Mouse (Mus musculus) forebrain, postnatal 0 days (tissue): Measurements from ENCODE around the gene Wdr37. TPM values are rescaled to one million over a fixed set of nuclear protein-coding genes. Genes with fewer than 3 reads are reported as not detected.
A peak's percentile ranks its signal among the peaks of the same experiment; 100 is the strongest.

Source experiments
- ATAC-seq: fragments of 200-750 bp; cut with Nextera tagmentation; 2 replicates; pipeline ENCODE4 v1.8.0; 2017; ENCODE audit warnings: mild to moderate bottlenecking, moderate library complexity
- DNase-seq: peaks from one replicate; pipeline ENCODE4 v3.0.0-alpha.2; 2015
- H3K27ac ChIP-seq: fragments of 300-500 bp; sonication (generic); 2 replicates; pipeline ENCODE4 v1.5.1; 2014; ENCODE audit warnings: low read depth, mild to moderate bottlenecking, antibody characterized with exemption, low read length, moderate library complexity, mixed read lengths
- H3K27me3 ChIP-seq: fragments of 300-500 bp; sonication (generic); 2 replicates; pipeline ENCODE4 v1.6.1; 2014; ENCODE audit warnings: mild to moderate bottlenecking, low read length, mixed read lengths; ENCODE audit not compliant: insufficient read depth
- H3K36me3 ChIP-seq: fragments of 300-500 bp; sonication (generic); 2 replicates; pipeline ENCODE4 v1.6.1; 2014; ENCODE audit warnings: mild to moderate bottlenecking, moderate library complexity; ENCODE audit not compliant: insufficient read depth
- H3K4me1 ChIP-seq: fragments of 300-500 bp; sonication (generic); 2 replicates; pipeline ENCODE4 v1.6.1; 2014; ENCODE audit warnings: antibody characterized with exemption; ENCODE audit not compliant: insufficient read depth
- H3K4me2 ChIP-seq: fragments of 300-500 bp; sonication (generic); 2 replicates; pipeline ENCODE4 v1.6.1; 2014; ENCODE audit warnings: low read depth, mild to moderate bottlenecking, moderate library complexity
- H3K4me3 ChIP-seq: fragments of 300-500 bp; sonication (generic); 2 replicates; pipeline ENCODE4 v1.5.1; 2014; ENCODE audit warnings: low read depth, low read length, mixed read lengths
- H3K9ac ChIP-seq: fragments of 300-500 bp; sonication (generic); 2 replicates; pipeline ENCODE4 v1.6.1; 2014; ENCODE audit warnings: mild to moderate bottlenecking
- H3K9me3 ChIP-seq: fragments of 300-500 bp; sonication (generic); 2 replicates; pipeline ENCODE4 v1.6.1; 2016; ENCODE audit warnings: low read length
- CTCF ChIP-seq: sonication (generic); IDR thresholded peaks from 2 replicates; pipeline ENCODE4 v1.5.1; 2016; ENCODE audit warnings: antibody characterized with exemption, control low read depth, low read depth
- WGBS: fragments of 180-500 bp; shearing (Covaris S2); extraction: QIAGEN DNeasy Blood & Tissue Kit; methylation state at CpG from one replicate; pipeline ENCODE4 v1.1.7; 2014; 5-methylcytosine and 5-hydroxymethylcytosine counted together
- polyA plus RNA-seq: library from polyadenylated mRNA; unstranded; fragments of >200 nt; fragmentation: Nextera tagmentation; extraction: Ambion mirVana; gene quantifications from 2 replicates; pipeline ENCODE4 v1.2.1, GENCODE M21; 2015
- total RNA-seq: library from RNA; depleted of rRNA; stranded (reverse); fragments of >200 nt; gene quantifications from 2 replicates; pipeline ENCODE4 v1.2.3, GENCODE M21; 2014

The Wdr37 gene
- total and polyA plus RNA-seq, 2 experiments from 2014 or later, result 32.5 to 75.9 TPM

DNA sequence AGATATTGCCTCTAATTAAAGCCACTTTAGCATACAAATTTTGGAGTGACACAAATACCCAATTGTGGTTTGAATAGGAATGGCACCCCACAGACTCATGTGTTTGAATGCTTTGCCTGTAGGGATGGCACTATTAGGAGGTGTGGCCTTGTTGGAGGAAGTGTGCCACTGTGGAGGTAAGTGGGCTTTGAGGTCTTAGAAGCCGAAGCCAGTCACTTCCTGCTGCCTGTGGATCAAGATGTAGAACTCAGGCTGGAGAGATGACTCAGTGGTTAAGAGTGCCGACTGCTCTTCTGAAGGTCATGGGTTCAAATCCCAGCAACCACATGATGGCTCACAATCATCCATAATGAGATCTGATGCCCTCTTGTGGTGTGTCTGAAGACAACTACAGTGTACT is 30.8 kb downstream of the Wdr37 start:
- ATAC-seq (no peak), DNase-seq (no peak)
- H3K9ac ChIP-seq, result no peak overlapping the region
- no peaks in the 10 kb centered on the region for H3K9me3 ChIP-seq
- H3K4me1 ChIP-seq, result no peaks in the 10 kb centered on the region
- TF ChIP-seq CTCF, result no peak
- no peaks in the 10 kb centered on the region for H3K27me3 ChIP-seq
- 97% methylated on average over 2 of the region's 2 CpGs for WGBS
- H3K27ac ChIP-seq, result no peak overlapping the region
- H3K4me2 ChIP-seq, result no peak overlapping the region
- peaks cover 52% of the 10 kb centered on the region for H3K36me3 ChIP-seq
- no peak overlapping the region for H3K4me3 ChIP-seq

DNA sequence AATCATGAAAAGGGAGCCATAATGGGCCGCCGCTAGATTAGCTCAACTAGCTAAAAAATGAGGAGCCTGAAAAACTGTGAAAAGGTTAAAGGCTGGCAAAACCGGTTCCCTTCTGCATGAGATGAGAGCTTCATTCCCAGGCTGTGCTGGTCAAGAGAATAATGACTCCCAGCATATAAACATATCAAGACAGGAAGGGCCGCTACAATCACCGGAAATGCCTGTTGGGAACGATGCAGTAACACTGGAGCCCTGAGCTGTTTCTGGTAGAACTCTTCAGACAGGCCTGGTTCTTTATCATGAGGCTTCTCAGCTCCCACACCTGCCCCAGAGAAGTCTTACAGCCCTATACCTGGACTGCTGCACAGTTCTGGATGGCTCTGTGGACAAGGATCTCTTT is 31.8 kb downstream of the Wdr37 start:
- no peak for ATAC-seq
- Histone ChIP-seq H3K27me3 (no peaks in the 10 kb centered on the region), H3K9ac (no peak overlapping the region), H3K4me1 (no peaks in the 10 kb centered on the region), H3K27ac (no peak overlapping the region), H3K4me2 (no peak overlapping the region), H3K9me3 (no peaks in the 10 kb centered on the region), H3K36me3 (peaks cover 59% of the 10 kb centered on the region), H3K4me3 (no peak overlapping the region)
- TF ChIP-seq CTCF, result no peak
- DNase-seq, result no peak
- WGBS, result 86% methylated on average over 6 of the region's 6 CpGs

DNA sequence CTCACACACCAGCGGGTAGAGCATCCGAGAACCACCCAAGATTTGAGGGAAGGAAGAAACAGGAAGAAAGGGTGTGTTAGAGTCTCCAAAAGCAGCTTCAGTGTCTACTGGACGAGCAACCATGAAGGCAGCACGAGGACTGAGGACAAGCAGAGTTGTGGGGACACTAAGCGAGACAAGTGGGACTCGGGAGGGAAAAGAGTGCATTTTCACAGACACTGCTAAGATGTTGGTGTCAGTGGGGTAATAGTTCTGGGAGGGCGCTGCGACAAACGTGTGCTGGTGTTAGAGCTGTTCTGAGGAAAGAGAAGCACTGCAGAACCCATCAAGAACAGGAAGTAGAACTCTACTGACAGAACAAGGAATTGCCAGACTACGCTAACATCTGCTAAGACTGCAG is 32.6 kb downstream of the Wdr37 start:
- Histone ChIP-seq H3K27me3 (no peaks in the 10 kb centered on the region), H3K4me2 (no peak overlapping the region), H3K9ac (no peak overlapping the region), H3K4me1 (no peaks in the 10 kb centered on the region), H3K27ac (0 out of 2 replicates have a peak overlapping the region, but pooled peaks have one; percentile 35), H3K36me3 (peaks cover 67% of the 10 kb centered on the region), H3K9me3 (no peaks in the 10 kb centered on the region), H3K4me3 (no peak overlapping the region)
- 93% methylated on average over 10 of the region's 10 CpGs for WGBS
- no peak for ATAC-seq
- DNase-seq, result no peak
- TF ChIP-seq CTCF, result no peak

DNA sequence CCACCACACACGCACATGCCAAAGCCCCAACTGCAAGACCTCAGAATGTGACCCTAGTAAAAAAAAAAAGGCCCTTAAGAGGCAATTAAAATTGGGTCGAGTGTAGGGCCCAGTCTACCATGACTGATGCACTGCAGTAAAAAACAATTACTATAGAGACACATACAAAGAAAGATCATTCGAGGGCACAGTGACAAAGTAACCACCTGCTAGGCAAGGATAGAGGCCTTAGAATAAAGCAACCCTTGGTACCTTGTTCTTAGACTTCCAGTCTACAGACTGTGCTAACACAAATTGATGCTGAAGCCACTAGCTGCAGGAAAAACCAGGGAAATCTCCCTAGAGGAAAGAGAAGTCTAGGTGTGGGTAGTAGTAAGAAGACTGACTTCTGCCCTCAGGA is 33.3 kb downstream of the Wdr37 start:
- no peak overlapping the region for H3K4me3 ChIP-seq
- no peak overlapping the region for H3K4me2 ChIP-seq
- no peak for TF ChIP-seq CTCF
- H3K9me3 ChIP-seq, result no peaks in the 10 kb centered on the region
- H3K36me3 ChIP-seq, result peaks cover 68% of the 10 kb centered on the region
- H3K4me1 ChIP-seq, result no peaks in the 10 kb centered on the region
- ATAC-seq (no peak), DNase-seq (no peak)
- no peak overlapping the region for H3K9ac ChIP-seq
- H3K27ac ChIP-seq, result no peak overlapping the region
- H3K27me3 ChIP-seq, result no peaks in the 10 kb centered on the region
- 18% methylated on average over 3 of the region's 3 CpGs for WGBS

DNA sequence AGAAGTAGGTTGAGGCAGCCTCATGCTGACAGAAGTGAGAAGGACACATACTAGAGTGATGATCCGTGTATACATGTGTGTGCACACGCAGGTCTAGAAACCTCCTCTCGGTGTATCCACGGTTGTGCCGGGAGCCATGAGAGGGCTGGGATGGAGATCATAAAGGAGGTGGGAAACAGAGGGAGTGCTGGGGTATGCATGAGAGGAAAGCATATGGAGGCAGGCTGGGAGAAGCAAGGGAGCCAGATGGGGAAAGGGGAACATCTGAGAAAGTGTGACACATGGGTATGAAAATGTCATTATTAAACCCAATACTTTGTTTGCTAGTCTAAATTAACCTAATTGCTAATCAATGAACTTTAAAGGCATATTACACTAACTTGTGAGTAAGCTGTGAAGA is 37.1 kb downstream of the Wdr37 start:
- H3K36me3 ChIP-seq, result peaks cover 47% of the 10 kb centered on the region
- TF ChIP-seq CTCF, result no peak
- no peaks in the 10 kb centered on the region for H3K4me1 ChIP-seq
- H3K27me3 ChIP-seq, result no peaks in the 10 kb centered on the region; the same call in 1 of the 2 replicates
- DNase-seq (no peak), ATAC-seq (no peak)
- no peak overlapping the region for H3K27ac ChIP-seq
- H3K9ac ChIP-seq, result no peak overlapping the region
- 82% methylated on average over 5 of the region's 5 CpGs for WGBS
- H3K9me3 ChIP-seq, result no peaks in the 10 kb centered on the region
- no peak overlapping the region for H3K4me3 ChIP-seq
- H3K4me2 ChIP-seq, result no peak overlapping the region

DNA sequence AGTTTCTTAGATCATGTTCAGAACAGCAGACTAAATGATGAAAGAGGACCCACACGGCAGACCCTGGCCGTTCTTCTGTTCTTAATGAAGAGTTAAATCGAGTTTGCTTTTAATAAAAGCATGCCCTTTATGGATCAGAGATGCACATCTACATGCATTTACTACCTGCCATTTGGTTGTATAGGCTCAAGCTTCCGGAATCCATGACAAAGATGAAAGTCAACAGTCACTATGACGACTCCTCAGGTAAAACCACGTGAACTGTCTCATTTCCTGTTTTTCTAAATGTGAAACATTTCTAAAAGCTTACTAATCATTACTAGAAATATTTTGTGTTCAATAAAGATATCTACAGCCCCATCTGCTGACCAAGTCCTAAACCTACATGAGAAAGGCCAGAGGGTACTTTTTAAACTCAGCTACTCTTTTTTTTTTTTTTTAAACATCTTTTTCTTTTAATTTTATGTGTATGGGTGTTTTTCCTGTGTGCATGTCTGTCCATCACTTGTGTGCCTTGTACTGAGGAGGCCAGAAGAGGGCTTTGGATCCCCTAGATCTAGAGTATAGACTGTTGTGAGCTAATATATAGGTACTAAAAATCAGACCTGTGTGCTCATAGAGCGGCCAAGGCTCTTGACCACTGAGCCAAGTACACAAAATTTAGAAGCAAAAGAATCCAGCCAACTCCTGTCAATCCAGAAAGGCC is 40.0 kb downstream of the Wdr37 start:
- 93% methylated on average over 7 of the region's 7 CpGs for WGBS
- no peak for ATAC-seq

DNA sequence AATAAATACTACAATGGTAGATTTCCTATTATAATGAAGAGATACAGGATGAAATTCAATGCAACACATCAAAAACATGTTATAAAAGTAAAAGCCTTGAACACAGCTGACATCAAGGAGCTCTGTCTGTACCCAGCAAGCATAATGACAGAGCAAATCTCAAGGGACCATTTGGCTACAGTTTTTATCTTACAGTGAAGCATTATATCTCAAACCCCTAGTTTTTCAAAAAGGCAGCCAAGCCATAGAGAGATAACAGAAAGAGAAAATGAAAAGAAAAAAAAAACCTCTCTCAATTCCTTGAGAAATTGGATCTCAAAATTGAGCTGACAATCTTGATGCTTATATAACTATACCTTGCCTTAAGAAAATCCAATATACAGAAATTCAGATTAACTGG is 41.0 kb downstream of the Wdr37 start:
- H3K9me3 ChIP-seq, result no peaks in the 10 kb centered on the region
- ATAC-seq (no peak), DNase-seq (no peak)
- H3K27me3 ChIP-seq, result no peaks in the 10 kb centered on the region; the same call in 1 of the 2 replicates
- no peak for TF ChIP-seq CTCF
- H3K4me1 ChIP-seq, result no peaks in the 10 kb centered on the region
- H3K27ac ChIP-seq, result no peak overlapping the region
- H3K9ac ChIP-seq, result no peak overlapping the region
- peaks cover 32% of the 10 kb centered on the region for H3K36me3 ChIP-seq
- H3K4me3 ChIP-seq, result no peak overlapping the region
- no peak overlapping the region for H3K4me2 ChIP-seq

More for the DNA sequence above, 40.0 kb downstream of the Wdr37 start:
- Histone ChIP-seq H3K4me3 (no peak overlapping the region), H3K4me2 (no peak overlapping the region), H3K9me3 (no peaks in the 10 kb centered on the region), H3K27ac (no peak overlapping the region), H3K4me1 (no peaks in the 10 kb centered on the region), H3K9ac (no peak overlapping the region), H3K36me3 (peaks cover 36% of the 10 kb centered on the region), H3K27me3 (no peaks in the 10 kb centered on the region; the same call in 1 of the 2 replicates)
- no peak for DNase-seq
- TF ChIP-seq CTCF, result peak; percentile 21; the same call in 1 of the 2 replicates
